8 mouse cellular contexts compared by ENCODE assay signal in the genomic region with DNA sequence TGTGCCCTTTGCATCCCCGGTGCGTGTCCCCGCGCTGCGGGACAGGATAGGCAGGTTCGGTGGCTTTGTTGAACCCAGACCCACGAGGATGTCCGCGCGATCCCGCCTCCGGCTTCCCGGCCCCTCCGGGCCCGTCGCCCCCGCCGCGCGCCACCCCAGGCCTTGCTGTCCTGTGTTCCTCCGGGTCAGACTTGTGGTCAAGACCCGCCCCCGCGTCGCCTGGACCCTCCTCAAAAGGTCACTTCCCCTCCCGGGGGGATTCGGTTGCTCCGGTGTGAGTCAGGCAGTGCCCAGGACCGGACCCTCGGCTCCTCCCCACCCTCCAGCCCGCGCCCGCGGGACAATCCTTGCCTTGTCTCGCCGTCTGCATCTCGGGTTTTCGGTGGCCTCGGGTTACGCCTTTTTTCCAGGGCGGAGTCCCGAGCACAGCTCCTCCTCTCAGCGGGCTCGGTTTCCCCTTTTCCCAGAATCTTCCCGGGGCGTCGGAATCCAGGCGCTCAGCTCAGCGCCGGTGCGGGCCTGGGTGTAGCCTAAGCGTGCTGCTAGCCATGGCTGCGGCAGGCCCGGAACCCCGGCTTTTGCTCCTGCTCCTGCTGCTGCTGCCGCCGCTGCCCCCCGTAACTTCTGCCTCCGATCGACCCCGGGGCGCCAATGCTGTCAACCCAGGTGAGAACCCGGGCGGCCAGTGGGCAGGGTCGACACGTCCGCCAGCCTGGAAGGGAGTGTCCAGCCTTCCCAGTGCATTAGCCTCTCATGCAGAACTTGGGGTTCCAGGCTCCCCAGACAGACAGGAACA. TPM values are rescaled to one million over a fixed set of nuclear protein-coding genes. Genes with fewer than 3 reads are reported as not detected.
A peak's percentile ranks its signal among the peaks of the same experiment; 100 is the strongest.
DNase-seq lines count a peak whose midpoint lies in the region; ATAC-seq and TF ChIP-seq lines count a peak whose summit lies in the region.

No protein-coding gene starts in this region.

- no peaks in the 10 kb centered on the region for H3K27me3 ChIP-seq in erythroblast, embryonic 14.5 days (ENCODE audit: control insufficient read depth)
- no peaks in the 10 kb centered on the region for H3K27me3 ChIP-seq in heart, embryonic 11.5 days (ENCODE audit: control insufficient read depth, insufficient read depth, low read length)
- no peaks in the 10 kb centered on the region for H3K27me3 ChIP-seq in kidney, embryonic 15.5 days
- no peaks in the 10 kb centered on the region for H3K27me3 ChIP-seq in liver, adult 2 months (ENCODE audit: control insufficient read depth, insufficient read depth, low read length)
- H3K27me3 ChIP-seq in myocyte (ENCODE audit: control insufficient read depth, insufficient read depth, insufficient read length): no peaks in the 10 kb centered on the region
- H3K27me3 ChIP-seq in stomach, embryonic 14.5 days (ENCODE audit: control insufficient read depth, insufficient read depth, low read length): no peaks in the 10 kb centered on the region

- no peaks in the 10 kb centered on the region for H3K79me2 ChIP-seq in liver, adult 2 months (ENCODE audit: control insufficient read depth, insufficient read depth, low read length)
- H3K79me2 ChIP-seq in myocyte (ENCODE audit: control insufficient read depth, insufficient read depth): no peaks in the 10 kb centered on the region

- H3K9me3 ChIP-seq in erythroblast, embryonic 14.5 days (ENCODE audit: control insufficient read depth, low read length): no peaks in the 10 kb centered on the region
- H3K9me3 ChIP-seq in heart, embryonic 11.5 days (replicated peaks; ENCODE audit: control insufficient read depth, low read length): no peaks in the 10 kb centered on the region
- H3K9me3 ChIP-seq in kidney, embryonic 15.5 days (replicated peaks): no peaks in the 10 kb centered on the region
- H3K9me3 ChIP-seq in stomach, embryonic 14.5 days (ENCODE audit: control insufficient read depth, low read depth, low read length): no peaks in the 10 kb centered on the region

- TF ChIP-seq CTCF in brain, embryonic 14.5 days (IDR thresholded peaks at IDR 0.05; ENCODE audit: borderline replicate concordance, extremely low read depth, insufficient read depth, insufficient read length): no peak
- TF ChIP-seq CTCF in liver, adult 2 months (IDR thresholded peaks at IDR 0.05; ENCODE audit: low read depth, low read length): no peak

- peak; percentile 62 for DNase-seq in CD4-positive, CD25-positive, alpha-beta regulatory T cell, adult 2 months (ENCODE audit: low read depth, low spot score)
- peak; percentile 77 for DNase-seq in brain, embryonic 14.5 days (ENCODE audit: low read depth)
- peak; percentile 57 for DNase-seq in liver, adult 2 months (ENCODE audit: extremely low read depth, low read depth, low spot score)

- H3K9ac ChIP-seq in heart, embryonic 11.5 days (ENCODE audit: low read depth, low read length): peak overlapping the region; percentile 85
- H3K9ac ChIP-seq in kidney, embryonic 15.5 days: peak overlapping the region; percentile 92
- peak overlapping the region; percentile 87 for H3K9ac ChIP-seq in liver, adult 2 months (ENCODE audit: low read depth, low read length)
- peak overlapping the region; percentile 92 for H3K9ac ChIP-seq in stomach, embryonic 14.5 days (replicated peaks; ENCODE audit: low read depth, low read length)

- H3K4me1 ChIP-seq in erythroblast, embryonic 14.5 days (ENCODE audit: control insufficient read depth): peaks cover 42% of the 10 kb centered on the region
- H3K4me1 ChIP-seq in heart, embryonic 11.5 days (ENCODE audit: control insufficient read depth, insufficient read depth, low read length): peaks cover 12% of the 10 kb centered on the region; the same call in 1 of the 2 replicates
- peaks cover 15% of the 10 kb centered on the region for H3K4me1 ChIP-seq in kidney, embryonic 15.5 days
- peaks cover 5% of the 10 kb centered on the region for H3K4me1 ChIP-seq in liver, adult 2 months (ENCODE audit: control insufficient read depth, insufficient read depth, low read length)
- peaks cover 13% of the 10 kb centered on the region for H3K4me1 ChIP-seq in stomach, embryonic 14.5 days (ENCODE audit: control insufficient read depth, insufficient read depth, low read length)

- ATAC-seq in heart, embryonic 11.5 days (replicated peaks; ENCODE audit: insufficient number of reproducible peaks, low FRiP score, low TSS enrichment): peak; percentile 66
- peak; percentile 70 for ATAC-seq in kidney, embryonic 15.5 days (replicated peaks; ENCODE audit: low FRiP score)
- ATAC-seq in stomach, embryonic 14.5 days (ENCODE audit: insufficient number of reproducible peaks, insufficient read depth, low FRiP score, low read depth): peak; percentile 73

- H3ac ChIP-seq in myocyte (ENCODE audit: control insufficient read depth, insufficient read length): peak overlapping the region; percentile 60

- peak; percentile 50; the same call in 1 of the 2 replicates for TF ChIP-seq POLR2A in brain, embryonic 14.5 days (IDR thresholded peaks at IDR 0.05; ENCODE audit: borderline replicate concordance, extremely low read depth, insufficient read depth, insufficient read length, poor library complexity, severe bottlenecking)
- peak; percentile 79 for TF ChIP-seq POLR2A in liver, adult 2 months (IDR thresholded peaks at IDR 0.05; ENCODE audit: extremely low read depth, insufficient read depth, low read length)
- TF ChIP-seq POLR2A in myocyte (IDR thresholded peaks at IDR 0.05; ENCODE audit: insufficient read length, low read depth): peak; percentile 79

- H3K27ac ChIP-seq in heart, embryonic 11.5 days (ENCODE audit: low read depth, low read length): peak overlapping the region; percentile 94
- peak overlapping the region; percentile 96 for H3K27ac ChIP-seq in kidney, embryonic 15.5 days
- H3K27ac ChIP-seq in liver, adult 2 months (replicated peaks; ENCODE audit: insufficient read depth, low read depth, low read length): peak overlapping the region; percentile 64
- H3K27ac ChIP-seq in stomach, embryonic 14.5 days (ENCODE audit: low read length): peak overlapping the region; percentile 95

- under 1% methylated on average over 67 of the region's 67 CpGs for WGBS in heart, embryonic 11.5 days (ENCODE audit: insufficient replicate concordance)
- under 1% methylated on average over 67 of the region's 67 CpGs for WGBS in kidney, embryonic 15.5 days
- under 1% methylated on average over 67 of the region's 67 CpGs for WGBS in liver, adult 2 months
- under 1% methylated on average over 67 of the region's 67 CpGs for WGBS in stomach, embryonic 14.5 days

- peaks cover 56% of the 10 kb centered on the region for H3K36me3 ChIP-seq in erythroblast, embryonic 14.5 days (ENCODE audit: control insufficient read depth)
- H3K36me3 ChIP-seq in heart, embryonic 11.5 days (ENCODE audit: control insufficient read depth, insufficient read depth, low read length): peaks cover 21% of the 10 kb centered on the region
- peaks cover 54% of the 10 kb centered on the region for H3K36me3 ChIP-seq in kidney, embryonic 15.5 days
- H3K36me3 ChIP-seq in liver, adult 2 months (ENCODE audit: control insufficient read depth, insufficient read depth, low read length): no peaks in the 10 kb centered on the region
- H3K36me3 ChIP-seq in myocyte (ENCODE audit: control insufficient read depth, insufficient read depth): peaks cover 5% of the 10 kb centered on the region
- H3K36me3 ChIP-seq in stomach, embryonic 14.5 days (ENCODE audit: control insufficient read depth, insufficient read depth, low read length): peaks cover 25% of the 10 kb centered on the region; the same call in 1 of the 2 replicates

- H3K4me3 ChIP-seq in erythroblast, embryonic 14.5 days (replicated peaks): peak overlapping the region; percentile 72
- H3K4me3 ChIP-seq in heart, embryonic 11.5 days (ENCODE audit: low read depth, low read length): peak overlapping the region; percentile 82
- H3K4me3 ChIP-seq in kidney, embryonic 15.5 days (replicated peaks): peak overlapping the region; percentile 92
- peak overlapping the region; percentile 72 for H3K4me3 ChIP-seq in liver, adult 2 months (ENCODE audit: insufficient read depth, low read depth, low read length)
- peak overlapping the region; percentile 93 for H3K4me3 ChIP-seq in myocyte
- peak overlapping the region; percentile 96 for H3K4me3 ChIP-seq in stomach, embryonic 14.5 days (ENCODE audit: low read depth, low read length)

- peak overlapping the region; percentile 98 for H3K4me2 ChIP-seq in heart, embryonic 11.5 days
- H3K4me2 ChIP-seq in kidney, embryonic 15.5 days: peak overlapping the region; percentile 91
- H3K4me2 ChIP-seq in myocyte (ENCODE audit: low read depth): peak overlapping the region; percentile 86
- peak overlapping the region; percentile 77 for H3K4me2 ChIP-seq in stomach, embryonic 14.5 days (replicated peaks; ENCODE audit: low read depth, low read length)

RNA-seq across cellular contexts. Expression of a gene that starts 0.5 kb away (rescaled TPM):
- polyA plus RNA-seq in brain, embryonic 14.5 days (2012; rRNA removed): 89.0 and 104 TPM in 2 replicates
- 55.9 and 77.3 TPM in 2 replicates for polyA plus RNA-seq in erythroblast, embryonic 14.5 days (2012)
- 92.4 and 92.9 TPM in 2 replicates for polyA plus RNA-seq in heart, embryonic 11.5 days (2014; fragmentation: Nextera tagmentation; extraction: Ambion mirVana)
- 86.4 and 102 TPM in 2 replicates for polyA plus RNA-seq in kidney, embryonic 15.5 days (2015; fragmentation: Nextera tagmentation; extraction: Ambion mirVana)
- total RNA-seq in liver, adult 2 months (2014; rRNA removed): 30.0 and 44.5 TPM in 2 replicates
- 101 and 109 TPM in 2 replicates for polyA plus RNA-seq in liver, adult 2 months (2012; rRNA removed)
- polyA plus RNA-seq in myocyte (2012; fragmentation: generic; extraction: Trizol): 97.7 TPM
- 101 and 108 TPM in 2 replicates for polyA plus RNA-seq in stomach, embryonic 14.5 days (2014; fragmentation: Nextera tagmentation; extraction: Ambion mirVana)

RNA-seq across cellular contexts. Expression of a gene that starts 0.5 kb away (rescaled TPM):
- polyA plus RNA-seq in brain, embryonic 14.5 days (2012; rRNA removed): 75.0 and 81.7 TPM in 2 replicates
- polyA plus RNA-seq in erythroblast, embryonic 14.5 days (2012): 1.8 and 3.6 TPM in 2 replicates
- 33.0 and 36.4 TPM in 2 replicates for polyA plus RNA-seq in heart, embryonic 11.5 days (2014; fragmentation: Nextera tagmentation; extraction: Ambion mirVana)
- 42.9 and 52.5 TPM in 2 replicates for polyA plus RNA-seq in kidney, embryonic 15.5 days (2015; fragmentation: Nextera tagmentation; extraction: Ambion mirVana)
- 21.5 and 22.7 TPM in 2 replicates for total RNA-seq in liver, adult 2 months (2014; rRNA removed)
- 23.4 and 27.4 TPM in 2 replicates for polyA plus RNA-seq in liver, adult 2 months (2012; rRNA removed)
- 124 TPM for polyA plus RNA-seq in myocyte (2012; fragmentation: generic; extraction: Trizol)
- polyA plus RNA-seq in stomach, embryonic 14.5 days (2014; fragmentation: Nextera tagmentation; extraction: Ambion mirVana): 40.1 and 41.5 TPM in 2 replicates

RNA-seq across cellular contexts. Expression of a gene that starts 20.9 kb away (rescaled TPM):
- 0.53 and 0.63 TPM in 2 replicates for polyA plus RNA-seq in brain, embryonic 14.5 days (2012; rRNA removed)
- 0.03 and 0.04 TPM in 2 replicates for polyA plus RNA-seq in erythroblast, embryonic 14.5 days (2012)
- polyA plus RNA-seq in heart, embryonic 11.5 days (2014; fragmentation: Nextera tagmentation; extraction: Ambion mirVana): 1.3 and 1.9 TPM in 2 replicates
- polyA plus RNA-seq in kidney, embryonic 15.5 days (2015; fragmentation: Nextera tagmentation; extraction: Ambion mirVana): 3.0 and 4.1 TPM in 2 replicates
- total RNA-seq in liver, adult 2 months (2014; rRNA removed): 0.40 and 0.46 TPM in 2 replicates
- polyA plus RNA-seq in liver, adult 2 months (2012; rRNA removed): 0.51 and 0.81 TPM in 2 replicates
- polyA plus RNA-seq in myocyte (2012; fragmentation: generic; extraction: Trizol): 0.23 TPM
- 6.7 TPM in 2 replicates for polyA plus RNA-seq in stomach, embryonic 14.5 days (2014; fragmentation: Nextera tagmentation; extraction: Ambion mirVana)

RNA-seq across cellular contexts. Expression of a gene that starts 34.3 kb away (rescaled TPM):
- 316 and 348 TPM in 2 replicates for polyA plus RNA-seq in brain, embryonic 14.5 days (2012; rRNA removed)
- polyA plus RNA-seq in erythroblast, embryonic 14.5 days (2012): 325 and 364 TPM in 2 replicates
- 279 and 286 TPM in 2 replicates for polyA plus RNA-seq in heart, embryonic 11.5 days (2014; fragmentation: Nextera tagmentation; extraction: Ambion mirVana)
- polyA plus RNA-seq in kidney, embryonic 15.5 days (2015; fragmentation: Nextera tagmentation; extraction: Ambion mirVana): 284 and 294 TPM in 2 replicates
- 106 and 115 TPM in 2 replicates for total RNA-seq in liver, adult 2 months (2014; rRNA removed)
- 112 and 120 TPM in 2 replicates for polyA plus RNA-seq in liver, adult 2 months (2012; rRNA removed)
- polyA plus RNA-seq in myocyte (2012; fragmentation: generic; extraction: Trizol): 283 TPM
- polyA plus RNA-seq in stomach, embryonic 14.5 days (2014; fragmentation: Nextera tagmentation; extraction: Ambion mirVana): 283 and 304 TPM in 2 replicates

RNA-seq across cellular contexts. Expression of a gene that starts 38.9 kb away (rescaled TPM):
- polyA plus RNA-seq in brain, embryonic 14.5 days (2012; rRNA removed): 6.7 and 9.3 TPM in 2 replicates
- 0.10 and 0.17 TPM in 2 replicates for polyA plus RNA-seq in erythroblast, embryonic 14.5 days (2012)
- polyA plus RNA-seq in heart, embryonic 11.5 days (2014; fragmentation: Nextera tagmentation; extraction: Ambion mirVana): 0.20 TPM in 1 of 2 replicates, not detected in the other
- polyA plus RNA-seq in kidney, embryonic 15.5 days (2015; fragmentation: Nextera tagmentation; extraction: Ambion mirVana): 0.10 and 0.55 TPM in 2 replicates
- total RNA-seq in liver, adult 2 months (2014; rRNA removed): 0.07 TPM in 1 of 2 replicates, not detected in the other
- not detected in 2 replicates for polyA plus RNA-seq in liver, adult 2 months (2012; rRNA removed)
- 0.04 TPM for polyA plus RNA-seq in myocyte (2012; fragmentation: generic; extraction: Trizol)
- polyA plus RNA-seq in stomach, embryonic 14.5 days (2014; fragmentation: Nextera tagmentation; extraction: Ambion mirVana): 0.65 and 0.83 TPM in 2 replicates

Comparison
In these comparisons a context has a peak if more than half of its experiments do, and no peak if none do; other contexts are left out.
1. Peak in every context shown above with its lines: DNase-seq, ATAC-seq, H3K4me3 ChIP-seq and H3K27ac ChIP-seq.